Mouse (Mus musculus): ENCODE results near the gene Lgr4. TPM values are rescaled to one million over a fixed set of nuclear protein-coding genes. Genes with fewer than 3 reads are reported as not detected.

Gene Lgr4
- polyA plus RNA-seq, 1 experiment from 2014 or later = 3.9 TPM

- 81% methylated on average over 2 of the region's 2 CpGs for WGBS (ENCODE audit: insufficient replicate concordance)
- no peak for TF ChIP-seq CTCF (IDR thresholded peaks at IDR 0.05; ENCODE audit: low read depth)
- no peak for TF ChIP-seq EP300 (IDR thresholded peaks at IDR 0.05; ENCODE audit: low read depth)
- Histone ChIP-seq H3K27ac (ENCODE audit: low read depth) (no peak overlapping the region), H3K9ac (replicated peaks) (no peak overlapping the region), H3K4me1 (ENCODE audit: insufficient read depth) (0 out of 2 replicates have a peak, but pooled peaks cover 3% of the 10 kb centered on the region), H3K4me2 (ENCODE audit: low read depth, low read length) (no peak overlapping the region), H3K4me3 (ENCODE audit: low read depth, low read length) (no peak overlapping the region), H3K9me3 (ENCODE audit: low read length) (no peaks in the 10 kb centered on the region), H3K27me3 (ENCODE audit: insufficient read depth, low read length) (no peaks in the 10 kb centered on the region), H3K36me3 (replicated peaks; ENCODE audit: insufficient read depth, low read length) (peaks cover 4% of the 10 kb centered on the region)
- DNase-seq = no peak
- ATAC-seq = no peak
Measured at GRCm38 (mm10) chr2:110037221-110037620, 119.8 kb downstream of the Lgr4 start.

GRCm38 (mm10) chr2:110038341-110038740, 120.9 kb downstream of the Lgr4 start:
- WGBS (ENCODE audit: insufficient replicate concordance) = 90% methylated on average over 5 of the region's 5 CpGs
- no peaks in the 10 kb centered on the region for H3K27me3 ChIP-seq (ENCODE audit: insufficient read depth, low read length)
- no peak overlapping the region for H3K4me3 ChIP-seq (ENCODE audit: low read depth, low read length)
- TF ChIP-seq CTCF (IDR thresholded peaks at IDR 0.05; ENCODE audit: low read depth) (no peak), EP300 (IDR thresholded peaks at IDR 0.05; ENCODE audit: low read depth) (no peak)
- H3K9me3 ChIP-seq (ENCODE audit: low read length) = no peaks in the 10 kb centered on the region
- no peak overlapping the region for H3K27ac ChIP-seq (ENCODE audit: low read depth)
- H3K4me2 ChIP-seq (ENCODE audit: low read depth, low read length) = no peak overlapping the region
- ATAC-seq (no peak), DNase-seq (no peak)
- H3K4me1 ChIP-seq (ENCODE audit: insufficient read depth) = 0 out of 2 replicates have a peak, but pooled peaks cover 3% of the 10 kb centered on the region
- peaks cover 7% of the 10 kb centered on the region for H3K36me3 ChIP-seq (replicated peaks; ENCODE audit: insufficient read depth, low read length)
- no peak overlapping the region for H3K9ac ChIP-seq (replicated peaks)

- DNase-seq (no peak), ATAC-seq (no peak)
- TF ChIP-seq CTCF (IDR thresholded peaks at IDR 0.05; ENCODE audit: low read depth) (no peak), EP300 (IDR thresholded peaks at IDR 0.05; ENCODE audit: low read depth) (no peak)
- Histone ChIP-seq H3K27ac (ENCODE audit: low read depth) (no peak overlapping the region), H3K9ac (replicated peaks) (no peak overlapping the region), H3K4me1 (ENCODE audit: insufficient read depth) (no peaks in the 10 kb centered on the region), H3K27me3 (ENCODE audit: insufficient read depth, low read length) (no peaks in the 10 kb centered on the region), H3K4me2 (ENCODE audit: low read depth, low read length) (no peak overlapping the region), H3K9me3 (ENCODE audit: low read length) (no peaks in the 10 kb centered on the region), H3K36me3 (replicated peaks; ENCODE audit: insufficient read depth, low read length) (peaks cover 3% of the 10 kb centered on the region), H3K4me3 (ENCODE audit: low read depth, low read length) (no peak overlapping the region)
- WGBS (ENCODE audit: insufficient replicate concordance) = 84% methylated on average over 5 of the region's 5 CpGs
Measured at GRCm38 (mm10) chr2:110042861-110043760, 125.7 kb downstream of the Lgr4 start.

- 76% methylated on average over 4 of the region's 4 CpGs for WGBS (ENCODE audit: insufficient replicate concordance)
- H3K27me3 ChIP-seq (ENCODE audit: insufficient read depth, low read length) = no peaks in the 10 kb centered on the region
- DNase-seq = no peak
Measured at GRCm38 (mm10) chr2:110058424-110058823, 141.0 kb downstream of the Lgr4 start.

GRCm38 (mm10) chr2:110063131-110063530, 145.7 kb downstream of the Lgr4 start:
- Histone ChIP-seq H3K36me3 (replicated peaks; ENCODE audit: insufficient read depth, low read length) (no peaks in the 10 kb centered on the region), H3K4me3 (ENCODE audit: low read depth, low read length) (no peak overlapping the region), H3K4me2 (ENCODE audit: low read depth, low read length) (no peak overlapping the region), H3K4me1 (ENCODE audit: insufficient read depth) (no peaks in the 10 kb centered on the region), H3K27me3 (ENCODE audit: insufficient read depth, low read length) (no peaks in the 10 kb centered on the region), H3K9ac (replicated peaks) (no peak overlapping the region), H3K9me3 (ENCODE audit: low read length) (no peaks in the 10 kb centered on the region), H3K27ac (ENCODE audit: low read depth) (no peak overlapping the region)
- ATAC-seq = no peak
- no peak for TF ChIP-seq EP300 (IDR thresholded peaks at IDR 0.05; ENCODE audit: low read depth)
- TF ChIP-seq CTCF (IDR thresholded peaks at IDR 0.05; ENCODE audit: low read depth) = peak; percentile 29; the same call in 1 of the 2 replicates
- DNase-seq = no peak
- 78% methylated on average over 1 of the region's 1 CpGs for WGBS (ENCODE audit: insufficient replicate concordance)

More at GRCm38 (mm10) chr2:110058424-110058823, 141.0 kb downstream of the Lgr4 start:
- no peaks in the 10 kb centered on the region for H3K36me3 ChIP-seq (replicated peaks; ENCODE audit: insufficient read depth, low read length)
- no peaks in the 10 kb centered on the region for H3K9me3 ChIP-seq (ENCODE audit: low read length)
- TF ChIP-seq CTCF (IDR thresholded peaks at IDR 0.05; ENCODE audit: low read depth) = no peak
- TF ChIP-seq EP300 (IDR thresholded peaks at IDR 0.05; ENCODE audit: low read depth) = no peak
- H3K27ac ChIP-seq (ENCODE audit: low read depth) = no peak overlapping the region
- H3K9ac ChIP-seq (replicated peaks) = no peak overlapping the region
- no peaks in the 10 kb centered on the region for H3K4me1 ChIP-seq (ENCODE audit: insufficient read depth)
- no peak overlapping the region for H3K4me3 ChIP-seq (ENCODE audit: low read depth, low read length)
- no peak overlapping the region for H3K4me2 ChIP-seq (ENCODE audit: low read depth, low read length)
- no peak for ATAC-seq

Other genes starting within 250 kb of the Lgr4 start
- gene Bdnf, start 242.9 kb upstream of the Lgr4 start, polyA plus RNA-seq (2015; fragmentation: Nextera tagmentation; extraction: Ambion mirVana) = 0.12 TPM in 2 replicates
- gene Lin7c, start 26.8 kb upstream of the Lgr4 start, polyA plus RNA-seq (2015; fragmentation: Nextera tagmentation; extraction: Ambion mirVana) = 16.2 and 17.5 TPM in 2 replicates
- gene Ccdc34, start 100.2 kb downstream of the Lgr4 start, polyA plus RNA-seq (2015; fragmentation: Nextera tagmentation; extraction: Ambion mirVana) = 14.5 and 14.6 TPM in 2 replicates